Mouse (Mus musculus): Measurements from ENCODE around the gene Fam213a.
"Not testable (repeated sequence)": the region's sequence is repeated elsewhere in the genome, so short reads cannot be mapped to it uniquely, and the experiment has no call there.

Gene Fam213a

DNA sequence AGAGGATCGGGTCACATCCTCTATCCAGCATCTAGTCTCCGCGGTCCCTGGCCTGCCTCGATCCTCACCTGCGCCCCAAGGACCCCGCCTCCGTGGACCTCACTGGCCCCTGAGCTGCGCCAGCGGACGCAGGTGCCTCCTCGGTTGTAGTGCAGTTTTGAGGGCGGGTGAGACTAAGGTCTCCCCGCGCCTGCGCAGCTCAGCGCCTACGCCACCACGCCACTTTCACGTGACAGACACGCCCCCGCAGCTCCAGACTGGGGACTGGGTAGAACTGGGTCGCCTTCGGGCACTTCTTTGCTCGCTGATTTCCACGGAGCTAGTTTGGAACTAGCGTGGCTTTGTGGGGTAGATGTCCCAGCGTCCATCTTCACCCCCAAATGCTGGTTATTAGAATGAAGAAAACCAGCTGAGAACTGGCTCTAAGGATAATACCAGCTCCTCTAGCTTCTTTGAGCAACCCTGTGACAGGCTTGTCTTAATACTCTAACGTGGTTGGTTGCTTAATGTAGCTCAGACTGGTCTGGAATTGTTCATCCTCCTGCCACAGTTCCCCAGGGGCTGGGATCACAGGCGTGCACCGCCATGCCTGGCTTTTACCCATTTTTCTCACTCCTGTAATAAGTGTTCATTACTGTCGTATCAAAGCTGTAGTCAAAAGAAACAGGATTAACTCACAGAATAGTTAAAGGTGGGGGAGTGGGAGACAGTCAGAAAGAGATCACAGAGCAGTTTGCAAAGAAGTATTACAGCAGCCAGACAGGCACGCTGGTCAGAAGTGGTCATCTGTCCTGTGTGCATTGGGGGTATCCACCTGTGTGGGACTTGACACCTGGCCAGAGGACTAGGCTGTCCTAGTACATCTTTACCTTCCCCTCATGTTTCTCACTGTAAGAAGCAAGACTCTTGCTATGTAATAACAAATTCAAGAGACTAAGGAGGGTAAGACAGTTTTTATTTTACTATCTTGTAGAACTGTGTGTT, at the start of gene Fam213a:
Gene Fam213a (minus strand): TSS at position 159 of the 984 bp plus-strand sequence.
- DNase-seq (ENCODE audit: low spot score in 2 of 2): peak; percentile 74 to 84

- DNase-seq (ENCODE audit: low spot score in 2 of 2): not testable (repeated sequence)
Observed at GRCm38 (mm10) chr14:41053190-41053589, 39.6 kb upstream of the Fam213a start.

GRCm38 (mm10) chr14:41052481-41052880, 38.9 kb upstream of the Fam213a start:
- no peak for DNase-seq (ENCODE audit: low spot score in 2 of 2)

DNA sequence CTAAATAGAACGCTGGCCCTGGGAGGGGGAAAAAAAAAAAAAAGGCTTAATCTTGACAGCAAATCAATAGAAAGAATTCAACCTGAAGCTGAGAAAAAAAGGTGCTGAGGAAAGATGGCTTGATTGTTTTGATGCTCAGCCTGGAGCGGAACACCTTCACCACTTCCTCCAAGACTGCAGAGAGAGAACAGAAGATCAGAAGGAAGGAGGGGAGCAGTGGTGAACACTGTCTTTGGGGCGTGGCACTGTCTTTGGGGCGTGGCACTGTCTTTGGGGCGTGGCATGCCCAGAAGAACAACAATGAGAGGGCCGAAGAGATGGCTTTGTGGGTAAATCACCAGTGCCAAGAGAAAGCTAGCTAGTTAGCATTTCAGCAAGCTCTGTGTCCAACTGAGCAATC, 36.9 kb upstream of the Fam213a start:
- no peak for DNase-seq (ENCODE audit: low spot score in 2 of 2)

DNA sequence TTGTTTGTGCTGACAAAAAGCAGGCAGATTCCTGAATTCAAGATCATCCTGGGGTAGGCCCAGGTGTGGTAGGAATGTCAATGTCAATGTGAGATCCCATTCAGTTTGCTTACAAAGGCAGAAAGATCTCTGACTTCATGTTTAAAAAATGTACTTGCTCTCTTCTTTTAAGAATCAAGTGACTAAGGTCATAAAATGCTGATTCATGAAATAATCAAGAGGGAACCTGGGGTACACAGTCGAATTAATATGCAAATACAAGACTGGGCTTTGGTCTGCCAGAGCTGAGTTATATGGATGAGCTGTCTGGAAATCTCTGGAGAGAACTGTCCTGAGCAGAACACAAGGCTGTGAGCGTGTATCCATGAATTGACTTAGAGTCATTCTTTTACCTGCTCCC, 33.8 kb upstream of the Fam213a start:
- no peak for DNase-seq (ENCODE audit: low spot score in 2 of 2)

GRCm38 (mm10) chr14:41035146-41035798, 21.7 kb upstream of the Fam213a start:
- DNase-seq (ENCODE audit: low spot score in 2 of 2): peak; percentile 44 to 61

DNA sequence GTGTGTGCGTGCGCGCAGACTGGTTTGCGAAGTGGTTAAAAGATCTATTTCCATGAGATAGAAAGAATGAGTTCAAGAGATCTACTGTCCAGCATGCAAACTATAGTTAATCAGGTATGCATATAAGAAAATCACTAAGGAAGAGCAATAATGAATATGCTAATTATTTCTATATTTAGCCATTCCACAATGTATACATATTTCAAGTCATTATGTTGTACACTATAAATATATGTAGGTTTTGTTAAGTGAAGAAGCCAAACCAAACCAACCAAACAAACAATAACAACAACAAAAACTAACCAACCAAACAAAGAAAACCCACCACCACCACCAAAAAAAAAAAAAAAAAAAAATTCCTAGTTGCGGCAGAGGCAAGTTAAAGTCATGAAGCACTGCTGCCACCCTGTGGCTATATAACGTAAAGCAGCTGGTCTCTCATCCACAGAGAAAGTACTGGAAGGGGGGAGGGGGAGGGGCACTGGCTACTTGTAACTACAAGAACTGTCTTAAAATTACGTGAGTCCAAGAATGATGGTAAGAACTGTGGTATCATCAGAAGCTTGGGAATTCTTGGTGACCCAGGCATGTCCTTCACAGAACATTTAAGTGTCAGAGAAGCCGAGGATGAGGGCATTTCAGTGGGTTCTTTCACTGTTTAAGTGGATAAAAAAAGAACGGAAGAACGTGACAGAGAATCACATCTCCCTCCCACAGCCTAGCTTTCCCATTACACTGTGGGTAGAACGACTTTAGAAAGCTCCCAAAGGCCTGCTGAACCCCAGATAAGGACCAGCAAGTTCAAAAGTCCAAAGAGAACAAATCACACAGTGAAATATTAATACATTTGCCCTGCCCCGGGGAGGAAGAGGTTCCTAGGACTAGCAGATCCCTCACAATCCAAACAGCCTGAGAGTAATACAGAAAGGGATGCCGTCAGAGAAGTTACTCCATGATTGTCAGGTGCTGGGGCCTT, 19.8 kb upstream of the Fam213a start:
- DNase-seq (ENCODE audit: low spot score in 2 of 2): peak; percentile 65 to 84

DNA sequence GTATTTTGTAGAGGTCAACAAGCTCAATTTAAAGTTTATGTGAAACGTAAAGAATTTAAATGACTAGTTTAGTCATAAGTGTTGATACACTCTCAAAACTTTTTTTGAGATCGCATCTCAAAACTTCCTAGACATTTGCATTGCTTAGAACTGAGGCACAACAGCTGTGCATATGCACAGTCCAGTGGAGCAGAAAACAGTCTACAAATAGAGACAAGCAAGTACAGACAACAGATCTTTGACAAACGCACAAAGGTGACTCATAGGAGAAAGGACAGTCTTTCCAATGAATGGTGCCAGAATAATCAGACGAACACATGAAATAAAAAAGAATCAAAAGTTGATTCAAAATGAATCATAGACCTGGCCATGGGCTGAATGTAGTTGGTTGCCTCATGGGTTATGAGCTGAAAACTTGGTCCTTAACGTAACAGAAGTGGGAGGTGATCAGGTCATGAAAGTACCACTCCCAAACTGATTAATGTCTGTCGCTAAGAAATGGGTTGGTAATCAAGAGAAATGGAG, 17.5 kb upstream of the Fam213a start:
- DNase-seq (ENCODE audit: low spot score in 2 of 2): no peak

GRCm38 (mm10) chr14:41029303-41029702, 15.7 kb upstream of the Fam213a start:
- no peak for DNase-seq (ENCODE audit: low spot score in 2 of 2)

DNA sequence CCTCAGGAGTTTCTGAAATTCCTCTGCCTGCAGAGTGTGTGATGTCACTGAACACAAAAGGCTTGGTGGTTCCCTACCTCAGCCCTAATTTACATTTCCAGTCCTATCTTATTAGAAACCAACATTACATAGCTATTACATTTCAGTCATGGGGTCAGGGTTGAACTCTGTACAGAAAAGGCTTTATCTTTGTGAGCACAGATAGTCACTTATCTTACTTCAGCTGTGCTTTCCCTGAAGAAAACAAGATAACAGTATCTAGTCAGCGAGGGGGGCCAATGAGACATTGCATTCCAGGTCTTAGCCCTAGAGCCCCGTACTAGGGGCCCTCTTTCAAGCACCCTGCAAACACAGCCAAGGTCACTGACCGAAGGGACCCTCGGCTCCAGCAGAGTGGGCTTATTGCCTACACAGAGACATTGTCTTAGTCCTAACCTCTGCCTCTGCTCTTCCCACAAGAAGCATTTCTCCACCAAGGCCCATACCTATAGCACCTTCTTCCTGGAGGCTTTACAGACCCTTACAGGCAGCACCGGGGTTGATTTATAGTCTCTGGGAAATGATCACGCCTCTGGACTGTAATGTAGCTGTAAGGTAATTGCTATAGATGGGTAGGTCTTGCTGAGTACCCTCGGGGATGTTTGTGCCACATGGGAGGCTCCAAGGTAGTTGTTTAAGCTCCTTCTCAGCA, 12.2 kb upstream of the Fam213a start:
- DNase-seq (ENCODE audit: low spot score in 2 of 2): no peak

- DNase-seq (ENCODE audit: low spot score in 2 of 2): no peak
Observed at GRCm38 (mm10) chr14:41025087-41025486, 11.5 kb upstream of the Fam213a start.

DNA sequence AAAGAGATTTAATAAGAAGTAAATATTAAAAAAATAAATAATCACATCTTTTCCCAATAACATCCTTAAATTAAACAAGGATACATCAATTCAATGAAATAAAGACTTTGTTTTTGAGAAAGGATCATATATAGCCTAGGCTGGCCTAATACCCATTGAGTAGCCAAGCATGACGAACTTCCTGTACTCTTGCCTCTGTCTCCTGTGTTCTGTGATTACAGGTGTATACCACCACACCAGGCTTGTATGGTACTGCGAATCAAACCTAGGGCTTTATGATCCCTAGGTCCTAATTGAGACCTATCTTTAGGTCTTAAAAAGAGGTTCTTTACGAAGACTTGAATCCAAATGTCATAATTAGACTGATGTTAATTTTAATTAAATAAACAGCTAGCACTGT, 7.7 kb upstream of the Fam213a start:
- DNase-seq (ENCODE audit: low spot score in 2 of 2): no peak

DNA sequence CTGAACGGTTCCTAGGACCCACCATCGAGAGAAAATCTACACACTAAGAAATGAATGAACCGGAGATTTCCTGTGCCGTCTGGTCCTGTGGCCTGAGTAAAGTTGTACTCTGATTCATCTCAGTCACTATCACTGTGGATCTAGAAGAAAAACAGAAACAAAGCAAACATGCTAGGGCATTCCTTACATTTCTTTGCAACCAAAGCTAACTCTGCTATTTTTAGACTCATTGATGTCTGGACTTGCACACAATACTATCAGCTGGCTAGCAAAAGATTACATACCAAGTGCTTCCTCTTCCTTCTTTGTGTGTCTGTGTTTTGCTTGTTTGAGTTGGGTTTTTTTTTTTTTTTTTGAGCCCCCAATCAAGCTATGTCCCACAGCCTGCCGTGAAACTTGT, 3.9 kb upstream of the Fam213a start:
- no peak for DNase-seq (ENCODE audit: low spot score in 2 of 2)

DNA sequence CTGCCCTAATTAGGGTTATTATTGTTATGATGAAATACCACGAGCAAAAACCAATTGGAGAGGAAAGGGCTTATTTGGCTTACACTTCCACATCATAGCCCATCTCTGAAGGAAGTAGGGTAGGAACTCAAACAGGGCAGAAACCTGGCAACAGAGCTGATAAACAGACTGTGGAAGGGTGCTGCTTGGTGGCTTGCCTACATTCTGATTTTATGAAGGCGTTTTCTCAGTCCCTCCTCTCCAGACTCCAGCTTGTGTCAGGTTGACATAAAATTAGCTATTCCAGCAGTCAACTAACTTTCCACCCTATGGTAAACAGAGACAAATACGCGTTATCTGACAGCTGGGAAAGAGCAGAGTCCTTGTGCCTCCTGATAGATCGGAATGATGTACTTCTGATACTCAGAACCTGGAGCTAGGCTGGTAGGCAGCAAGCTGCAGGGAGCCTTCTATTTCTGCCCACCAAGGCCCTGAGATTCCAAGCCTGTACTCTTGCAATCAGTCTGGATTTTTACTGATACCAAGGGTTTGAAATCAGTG, 1.2 kb upstream of the Fam213a start:
- DNase-seq (ENCODE audit: low spot score in 2 of 2): no peak

DNA sequence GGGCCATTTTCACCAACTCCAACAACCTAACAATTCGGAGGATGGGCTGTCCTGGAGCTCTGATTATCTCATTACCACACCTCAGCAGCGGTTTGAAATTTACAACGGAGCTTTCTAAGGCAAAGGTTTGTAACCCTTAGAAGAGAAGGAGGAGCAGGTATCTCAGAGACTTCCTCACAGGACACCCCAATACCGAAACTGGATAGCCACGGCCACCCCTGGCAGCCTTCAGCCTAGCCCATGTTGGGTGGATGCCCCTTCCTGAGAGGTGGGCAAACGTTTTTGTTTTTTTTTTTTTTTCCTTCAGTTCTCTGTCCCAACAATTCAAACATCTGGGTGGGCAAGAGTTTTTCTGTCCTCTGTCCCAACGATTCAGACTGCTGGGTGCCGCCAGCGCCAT, 445 bp downstream of the Fam213a start:
- DNase-seq (ENCODE audit: low spot score in 2 of 2): no peak

- DNase-seq (ENCODE audit: low spot score in 2 of 2): no peak
Observed at GRCm38 (mm10) chr14:41011916-41012315, 1.7 kb downstream of the Fam213a start.

DNA sequence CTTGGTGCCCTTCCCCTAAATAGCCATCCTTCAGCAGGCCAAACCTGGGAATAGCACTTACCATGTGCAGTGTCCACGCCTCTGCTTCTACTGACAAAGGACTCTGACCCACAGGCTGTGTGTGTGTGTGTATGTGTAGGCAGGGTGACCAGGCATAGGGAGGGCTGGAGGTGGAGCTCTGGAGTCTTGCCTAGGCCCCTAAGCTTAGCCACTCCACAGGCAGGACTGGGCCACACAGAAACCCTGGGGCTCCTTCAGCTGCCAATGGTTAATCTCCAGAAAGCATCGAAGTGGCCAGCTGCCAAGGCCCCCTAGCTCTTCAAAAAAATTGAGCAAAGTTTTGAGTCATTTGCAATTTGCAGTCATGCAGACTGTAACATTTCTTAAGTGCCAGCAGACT, 5.5 kb downstream of the Fam213a start:
- DNase-seq (ENCODE audit: low spot score in 2 of 2): peak in 1 of 2 experiments; percentile 11

- DNase-seq (ENCODE audit: low spot score in 2 of 2): no peak
Observed at GRCm38 (mm10) chr14:41007641-41008040, 5.9 kb downstream of the Fam213a start.

- no peak for DNase-seq (ENCODE audit: low spot score in 2 of 2)
Observed at GRCm38 (mm10) chr14:41006899-41007298, 6.7 kb downstream of the Fam213a start.

GRCm38 (mm10) chr14:41006263-41006662, 7.3 kb downstream of the Fam213a start:
- no peak for DNase-seq (ENCODE audit: low spot score in 2 of 2)

DNA sequence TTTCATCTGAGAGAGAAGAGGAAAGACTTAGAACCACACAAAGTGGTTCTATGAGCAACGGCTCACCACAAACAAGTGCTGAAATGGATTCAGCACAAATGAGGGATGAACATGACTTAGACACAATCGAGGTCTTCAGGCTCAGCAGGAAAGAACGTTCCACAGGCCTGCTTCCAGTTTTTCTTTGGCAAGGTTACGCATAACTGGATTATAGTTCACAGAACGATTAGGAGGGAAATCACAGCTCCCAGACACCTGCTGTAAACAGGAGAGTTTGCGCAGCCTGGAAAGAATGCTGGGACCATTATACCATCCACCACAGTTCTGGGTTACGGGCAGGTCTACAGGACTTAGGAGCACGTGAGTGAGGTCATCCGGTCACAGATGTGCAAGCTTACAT, 7.9 kb downstream of the Fam213a start:
- DNase-seq (ENCODE audit: low spot score in 2 of 2): no peak

Measured in cerebellum, postnatal 4 days (tissue).